Mouse (Mus musculus): ENCODE data around the gene Pdcd11. TPM values are rescaled to one million over a fixed set of nuclear protein-coding genes. Genes with fewer than 3 reads are reported as not detected.
A peak's percentile ranks its signal among the peaks of the same experiment; 100 is the strongest.

The Pdcd11 gene
- polyA plus RNA-seq (2016; fragmentation: Nextera tagmentation; extraction: Ambion mirVana): 12.8 and 13.4 TPM in 2 replicates

GRCm38 (mm10) chr19:47090550-47091156 lies at the start of gene Pdcd11, which contains the start of gene Usmg5:
Gene Pdcd11, plus strand, starts transcription at chr19:47090768.
Gene Usmg5, minus strand, starts transcription at chr19:47090647.
- Histone ChIP-seq H3K36me3 (peaks cover 43% of the 10 kb centered on the region), H3K4me1 (replicated peaks) (peaks cover 17% of the 10 kb centered on the region), H3K27me3 (no peaks in the 10 kb centered on the region), H3K4me2 (peak within 1 kb of the TSS; percentile 83), H3K9ac (replicated peaks) (peak within 1 kb of the TSS; percentile 98), H3K27ac (peak within 1 kb of the TSS; percentile 83), H3K9me3 (no peaks in the 10 kb centered on the region), H3K4me3 (replicated peaks) (peak within 1 kb of the TSS; percentile 94)
- peak; percentile 98 for ATAC-seq (ENCODE audit: insufficient number of reproducible peaks, insufficient read depth, low FRiP score, low TSS enrichment, low read depth)
- under 1% methylated on average over 56 of the region's 56 CpGs for WGBS

DNA sequence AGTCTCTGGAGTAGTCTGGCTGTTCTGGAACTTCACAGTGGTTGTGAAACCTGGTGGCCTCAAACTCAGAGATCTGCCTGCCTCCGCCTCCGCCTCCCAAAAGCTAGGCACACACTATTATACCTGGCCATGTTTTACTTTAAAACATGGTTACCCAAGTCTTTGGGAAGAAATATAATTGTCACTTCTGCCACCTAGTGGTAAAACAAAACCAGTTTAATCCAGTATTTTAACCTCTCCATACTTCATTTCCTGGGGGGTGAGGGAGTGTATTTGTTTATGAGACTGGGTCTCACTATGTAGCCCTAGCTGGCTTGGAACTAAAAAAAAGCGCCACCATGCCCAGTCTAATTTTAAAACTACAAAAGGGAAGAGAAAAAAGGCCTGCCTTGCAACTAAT lies 47.0 kb upstream of the Pdcd11 start:
- no peak overlapping the region for H3K4me2 ChIP-seq
- peaks cover 75% of the 10 kb centered on the region for H3K36me3 ChIP-seq
- H3K27ac ChIP-seq: no peak overlapping the region
- no peak overlapping the region for H3K9ac ChIP-seq (replicated peaks)
- ATAC-seq (ENCODE audit: insufficient number of reproducible peaks, insufficient read depth, low FRiP score, low TSS enrichment, low read depth): no peak
- H3K27me3 ChIP-seq: no peaks in the 10 kb centered on the region
- no peaks in the 10 kb centered on the region for H3K4me1 ChIP-seq (replicated peaks)
- 92% methylated on average over 3 of the region's 3 CpGs for WGBS
- no peaks in the 10 kb centered on the region for H3K9me3 ChIP-seq
- no peak overlapping the region for H3K4me3 ChIP-seq (replicated peaks)

GRCm38 (mm10) chr19:47046343-47046742 lies 44.2 kb upstream of the Pdcd11 start:
- no peak overlapping the region for H3K9ac ChIP-seq (replicated peaks)
- WGBS: 95% methylated on average over 1 of the region's 1 CpGs

GRCm38 (mm10) chr19:47047236-47047833 lies 43.2 kb upstream of the Pdcd11 start:
- no peak for ATAC-seq (ENCODE audit: insufficient number of reproducible peaks, insufficient read depth, low FRiP score, low TSS enrichment, low read depth)
- Histone ChIP-seq H3K27ac (no peak overlapping the region), H3K36me3 (peaks cover 46% of the 10 kb centered on the region), H3K4me2 (no peak overlapping the region), H3K4me3 (replicated peaks) (no peak overlapping the region), H3K27me3 (no peaks in the 10 kb centered on the region), H3K4me1 (replicated peaks) (peaks cover 12% of the 10 kb centered on the region), H3K9ac (replicated peaks) (no peak overlapping the region), H3K9me3 (no peaks in the 10 kb centered on the region)
- WGBS: 85% methylated on average over 13 of the region's 13 CpGs

More at GRCm38 (mm10) chr19:47046343-47046742, 44.2 kb upstream of the Pdcd11 start:
- Histone ChIP-seq H3K9me3 (no peaks in the 10 kb centered on the region), H3K27me3 (no peaks in the 10 kb centered on the region), H3K36me3 (peaks cover 49% of the 10 kb centered on the region), H3K4me3 (replicated peaks) (no peak overlapping the region), H3K4me1 (replicated peaks) (peaks cover 12% of the 10 kb centered on the region), H3K27ac (no peak overlapping the region), H3K4me2 (no peak overlapping the region)
- no peak for ATAC-seq (ENCODE audit: insufficient number of reproducible peaks, insufficient read depth, low FRiP score, low TSS enrichment, low read depth)

DNA sequence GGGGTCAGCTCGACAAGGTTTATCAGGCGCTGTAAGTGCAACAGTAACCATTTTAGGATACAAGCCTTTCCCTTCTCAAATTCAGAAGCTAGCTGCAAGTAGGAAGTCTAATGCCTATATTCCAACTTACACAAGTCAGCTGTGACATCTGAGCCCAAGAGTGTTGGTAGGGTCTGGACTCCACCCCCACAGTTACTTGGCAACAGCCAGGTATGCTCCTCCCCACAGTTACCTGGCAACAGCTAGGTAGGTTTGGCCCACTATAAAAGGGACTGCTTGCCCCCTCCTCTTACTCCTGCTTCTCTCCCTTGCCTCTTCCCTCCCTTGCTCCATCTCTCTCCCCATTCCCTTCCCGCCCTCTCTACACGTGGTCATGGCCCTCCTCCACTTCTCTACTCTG lies 41.5 kb upstream of the Pdcd11 start:
- no peaks in the 10 kb centered on the region for H3K9me3 ChIP-seq
- 71% methylated on average over 4 of the region's 4 CpGs for WGBS
- no peaks in the 10 kb centered on the region for H3K27me3 ChIP-seq
- H3K9ac ChIP-seq (replicated peaks): no peak overlapping the region; the same call in 1 of the 2 replicates
- H3K4me1 ChIP-seq (replicated peaks): peaks cover 12% of the 10 kb centered on the region
- H3K4me3 ChIP-seq (replicated peaks): peak overlapping the region; percentile 80
- H3K27ac ChIP-seq: no peak overlapping the region
- H3K36me3 ChIP-seq: peaks cover 36% of the 10 kb centered on the region
- peak overlapping the region; percentile 82 for H3K4me2 ChIP-seq
- ATAC-seq (ENCODE audit: insufficient number of reproducible peaks, insufficient read depth, low FRiP score, low TSS enrichment, low read depth): no peak

GRCm38 (mm10) chr19:47049840-47050239 lies 40.7 kb upstream of the Pdcd11 start:
- peak overlapping the region; percentile 82 for H3K4me2 ChIP-seq
- peaks cover 12% of the 10 kb centered on the region for H3K4me1 ChIP-seq (replicated peaks)
- H3K9me3 ChIP-seq: no peaks in the 10 kb centered on the region
- H3K27me3 ChIP-seq: no peaks in the 10 kb centered on the region
- WGBS: 9% methylated on average over 7 of the region's 7 CpGs
- ATAC-seq (ENCODE audit: insufficient number of reproducible peaks, insufficient read depth, low FRiP score, low TSS enrichment, low read depth): 0 out of 2 replicates have a peak, but pooled peaks have one; percentile 45
- peak overlapping the region; percentile 80 for H3K4me3 ChIP-seq (replicated peaks)
- H3K36me3 ChIP-seq: peaks cover 34% of the 10 kb centered on the region
- peak overlapping the region; percentile 81 for H3K9ac ChIP-seq (replicated peaks)
- peak overlapping the region; percentile 97; the same call in 1 of the 2 replicates for H3K27ac ChIP-seq

- Histone ChIP-seq H3K9me3 (no peaks in the 10 kb centered on the region), H3K36me3 (peaks cover 29% of the 10 kb centered on the region), H3K4me1 (replicated peaks) (peaks cover 12% of the 10 kb centered on the region), H3K27ac (peak within 1 kb of the TSS; percentile 97), H3K9ac (replicated peaks) (peak within 1 kb of the TSS; percentile 81), H3K27me3 (no peaks in the 10 kb centered on the region), H3K4me3 (replicated peaks) (peak within 1 kb of the TSS; percentile 80), H3K4me2 (peak within 1 kb of the TSS; percentile 82)
- peak; percentile 82 for ATAC-seq (ENCODE audit: insufficient number of reproducible peaks, insufficient read depth, low FRiP score, low TSS enrichment, low read depth)
- under 1% methylated on average over 75 of the region's 75 CpGs for WGBS
These were observed 40.1 kb upstream of the Pdcd11 start, which contains the start of gene Pcgf6 for GRCm38 (mm10) chr19:47050271-47051032. Gene Pcgf6, minus strand, starts transcription at chr19:47050906.

- no peak overlapping the region for H3K9ac ChIP-seq (replicated peaks)
- H3K36me3 ChIP-seq: peaks cover 5% of the 10 kb centered on the region
- H3K4me2 ChIP-seq: no peak overlapping the region
- H3K27me3 ChIP-seq: no peaks in the 10 kb centered on the region
- H3K27ac ChIP-seq: no peak overlapping the region
- ATAC-seq (ENCODE audit: insufficient number of reproducible peaks, insufficient read depth, low FRiP score, low TSS enrichment, low read depth): no peak
- peaks cover 12% of the 10 kb centered on the region for H3K4me1 ChIP-seq (replicated peaks)
- H3K9me3 ChIP-seq: no peaks in the 10 kb centered on the region
- H3K4me3 ChIP-seq (replicated peaks): no peak overlapping the region
- 81% methylated on average over 4 of the region's 4 CpGs for WGBS
These were observed 37.6 kb upstream of the Pdcd11 start for GRCm38 (mm10) chr19:47052927-47053326.

DNA sequence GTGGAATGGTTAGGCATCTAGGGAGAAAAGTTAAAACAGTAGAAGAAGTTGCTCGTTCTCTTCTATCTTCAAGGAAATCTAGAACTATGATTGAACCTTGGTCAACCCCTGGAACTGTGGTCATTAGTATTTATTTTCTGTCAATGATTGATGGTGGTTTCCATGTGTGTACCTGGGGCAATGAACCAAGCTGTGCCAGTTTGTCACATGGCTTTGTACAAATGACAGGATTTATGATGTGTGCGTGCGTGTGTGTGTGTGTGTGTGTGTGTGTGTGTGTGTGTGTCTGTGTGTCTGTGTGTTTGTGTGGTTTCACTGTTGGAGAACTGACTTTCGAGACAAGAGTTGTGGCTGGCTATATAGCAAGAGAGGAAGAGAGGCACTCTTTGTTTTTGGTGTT lies 37.1 kb upstream of the Pdcd11 start:
- Histone ChIP-seq H3K9me3 (no peaks in the 10 kb centered on the region), H3K27me3 (no peaks in the 10 kb centered on the region), H3K36me3 (peaks cover under 1% of the 10 kb centered on the region; the same call in 1 of the 2 replicates), H3K27ac (no peak overlapping the region), H3K4me1 (replicated peaks) (peaks cover 12% of the 10 kb centered on the region), H3K9ac (replicated peaks) (no peak overlapping the region), H3K4me2 (no peak overlapping the region), H3K4me3 (replicated peaks) (no peak overlapping the region)
- no peak for ATAC-seq (ENCODE audit: insufficient number of reproducible peaks, insufficient read depth, low FRiP score, low TSS enrichment, low read depth)
- 77% methylated on average over 4 of the region's 4 CpGs for WGBS

GRCm38 (mm10) chr19:47057684-47058083 lies 32.9 kb upstream of the Pdcd11 start:
- no peaks in the 10 kb centered on the region for H3K4me1 ChIP-seq (replicated peaks)
- ATAC-seq (ENCODE audit: insufficient number of reproducible peaks, insufficient read depth, low FRiP score, low TSS enrichment, low read depth): no peak
- no peak overlapping the region for H3K4me2 ChIP-seq
- no peaks in the 10 kb centered on the region for H3K36me3 ChIP-seq
- H3K9me3 ChIP-seq: no peaks in the 10 kb centered on the region
- no peak overlapping the region for H3K4me3 ChIP-seq (replicated peaks)
- no peak overlapping the region for H3K9ac ChIP-seq (replicated peaks)
- H3K27ac ChIP-seq: no peak overlapping the region
- WGBS: 73% methylated on average over 1 of the region's 1 CpGs
- H3K27me3 ChIP-seq: no peaks in the 10 kb centered on the region

- Histone ChIP-seq H3K4me1 (replicated peaks) (peaks cover 9% of the 10 kb centered on the region), H3K9ac (replicated peaks) (no peak overlapping the region), H3K27ac (no peak overlapping the region), H3K4me3 (replicated peaks) (no peak overlapping the region), H3K9me3 (no peaks in the 10 kb centered on the region), H3K4me2 (no peak overlapping the region), H3K27me3 (no peaks in the 10 kb centered on the region), H3K36me3 (peaks cover 4% of the 10 kb centered on the region; the same call in 1 of the 2 replicates)
- 92% methylated on average over 3 of the region's 3 CpGs for WGBS
- ATAC-seq (ENCODE audit: insufficient number of reproducible peaks, insufficient read depth, low FRiP score, low TSS enrichment, low read depth): no peak
These were observed 24.7 kb upstream of the Pdcd11 start for GRCm38 (mm10) chr19:47065860-47066259.

All from limb, embryonic 12.5 days (tissue).